ENCODE assay signal across 30 mouse cellular contexts in genomic region chr3:84776084-84776483, GRCm38 (mm10). TPM values are rescaled to one million over a fixed set of nuclear protein-coding genes. Genes with fewer than 3 reads are reported as not detected.
A peak's percentile ranks its signal among the peaks of the same experiment; 100 is the strongest.
DNase-seq lines count a peak whose midpoint lies in the region; ATAC-seq lines count a peak whose summit lies in the region.
"Had no signal": no experiment of that assay in that cellular context is flagged by ENCODE, and none has a peak within 500 bp of the region (broad histone marks: within the 10 kb centered on the region; RNA-seq: fewer than 3 reads in every experiment).

No protein-coding gene starts in this region.

- H3K36me3 ChIP-seq in embryonic facial prominence, embryonic 14.5 days (ENCODE audit: control insufficient read depth, insufficient read depth, low read length): no peaks in the 10 kb centered on the region
- no peaks in the 10 kb centered on the region for H3K36me3 ChIP-seq in limb, embryonic 13.5 days
- no peaks in the 10 kb centered on the region for H3K36me3 ChIP-seq in stomach, embryonic 16.5 days (ENCODE audit: control insufficient read depth, insufficient read depth, low read length)
- H3K36me3 ChIP-seq: heart, embryonic 10.5 days; heart, embryonic 15.5 days; intestine, embryonic 15.5 days; midbrain, embryonic 12.5 days; neural tube, embryonic 12.5 days had no signal

- peak overlapping the region; percentile 86 for H3K27ac ChIP-seq in embryonic facial prominence, embryonic 14.5 days (replicated peaks; ENCODE audit: low read depth, low read length)
- peak overlapping the region; percentile 82; the same call in 1 of the 2 replicates for H3K27ac ChIP-seq in limb, embryonic 13.5 days
- peak overlapping the region; percentile 80 for H3K27ac ChIP-seq in stomach, embryonic 16.5 days (ENCODE audit: low read length)
- H3K27ac ChIP-seq: forebrain, embryonic 13.5 days; heart, embryonic 10.5 days; heart, embryonic 15.5 days; hindbrain, postnatal 0 days; intestine, embryonic 15.5 days; liver, embryonic 14.5 days; midbrain, embryonic 12.5 days; neural tube, embryonic 12.5 days had no signal

- no peaks in the 10 kb centered on the region for H3K27me3 ChIP-seq in embryonic facial prominence, embryonic 14.5 days (replicated peaks; ENCODE audit: control insufficient read depth, insufficient read depth, low read length)
- H3K27me3 ChIP-seq in limb, embryonic 13.5 days: no peaks in the 10 kb centered on the region
- H3K27me3 ChIP-seq in stomach, embryonic 16.5 days (ENCODE audit: control insufficient read depth, insufficient read depth, low read length): no peaks in the 10 kb centered on the region
- H3K27me3 ChIP-seq: forebrain, embryonic 13.5 days; heart, embryonic 15.5 days; intestine, embryonic 15.5 days; midbrain, embryonic 12.5 days; neural tube, embryonic 12.5 days had no signal

- WGBS in embryonic facial prominence, embryonic 14.5 days: 39% methylated on average over 1 of the region's 1 CpGs
- 63% methylated on average over 1 of the region's 1 CpGs for WGBS in limb, embryonic 13.5 days
- WGBS in stomach, embryonic 16.5 days: 74% methylated on average over 1 of the region's 1 CpGs

- peaks cover 22% of the 10 kb centered on the region for H3K4me1 ChIP-seq in embryonic facial prominence, embryonic 14.5 days (ENCODE audit: control insufficient read depth, insufficient read depth, low read length)
- peaks cover 20% of the 10 kb centered on the region for H3K4me1 ChIP-seq in limb, embryonic 13.5 days
- H3K4me1 ChIP-seq in stomach, embryonic 16.5 days (ENCODE audit: control insufficient read depth, insufficient read depth, low read length): peaks cover 12% of the 10 kb centered on the region; the same call in 1 of the 2 replicates
- H3K4me1 ChIP-seq: forebrain, embryonic 13.5 days; heart, embryonic 10.5 days; heart, embryonic 15.5 days; intestine, embryonic 15.5 days; midbrain, embryonic 12.5 days; neural tube, embryonic 12.5 days had no signal

- peak; percentile 21 for DNase-seq in adipocyte (ENCODE audit: low spot score)
- peak; percentile 59 for DNase-seq in embryonic facial prominence, embryonic 14.5 days (ENCODE audit: low spot score)
- no peak for DNase-seq in layer of hippocampus, postnatal 14 days (ENCODE audit: low spot score in 2 of 2)
- no peak for DNase-seq in right cerebral cortex, adult 18-20 months
- DNase-seq: adrenal gland, postnatal 36 days; cerebellum, adult 18-20 months; cerebellum, postnatal 25 days; gastrocnemius, postnatal 10 days; kidney, adult 2 months; kidney, postnatal 10 days; liver; lung, adult 2 months; lung, postnatal 36 days; right cerebral cortex, postnatal 4 days; thymus, adult 18-20 months; thymus, postnatal 36 days had no signal

- no peaks in the 10 kb centered on the region for H3K9me3 ChIP-seq in embryonic facial prominence, embryonic 14.5 days (ENCODE audit: control insufficient read depth, low read length)
- peaks cover 2% of the 10 kb centered on the region; the same call in 1 of the 2 replicates for H3K9me3 ChIP-seq in limb, embryonic 13.5 days
- H3K9me3 ChIP-seq in stomach, embryonic 16.5 days (replicated peaks; ENCODE audit: control insufficient read depth, low read length): no peaks in the 10 kb centered on the region
- H3K9me3 ChIP-seq: forebrain, embryonic 13.5 days; heart, embryonic 10.5 days; heart, embryonic 15.5 days; intestine, embryonic 15.5 days; midbrain, embryonic 12.5 days; neural tube, embryonic 12.5 days had no signal

- H3K9ac ChIP-seq in embryonic facial prominence, embryonic 14.5 days (ENCODE audit: low read depth, low read length): no peak overlapping the region
- no peak overlapping the region for H3K9ac ChIP-seq in limb, embryonic 13.5 days
- no peak overlapping the region for H3K9ac ChIP-seq in stomach, embryonic 16.5 days (ENCODE audit: low read length)
- H3K9ac ChIP-seq: forebrain, embryonic 13.5 days; heart, embryonic 15.5 days; intestine, embryonic 15.5 days; liver, embryonic 14.5 days; midbrain, embryonic 12.5 days; neural tube, embryonic 12.5 days had no signal

- ATAC-seq in embryonic facial prominence, embryonic 14.5 days (ENCODE audit: low read depth): 0 out of 2 replicates have a peak, but pooled peaks have one; percentile 12
- no peak for ATAC-seq in limb, embryonic 13.5 days (ENCODE audit: low FRiP score, low read depth)
- ATAC-seq in stomach, embryonic 16.5 days (ENCODE audit: insufficient read depth, low FRiP score): no peak; the same call in 1 of the 2 replicates
- no peak for ATAC-seq in granulocyte monocyte progenitor cell, adult 5-6 weeks (replicated peaks; ENCODE audit: poor library complexity, severe bottlenecking)
- ATAC-seq: CD4-positive, CD25-positive, alpha-beta regulatory T cell, adult 4 months; forebrain, embryonic 13.5 days; hindbrain, postnatal 0 days had no signal

- no peak overlapping the region for H3K4me2 ChIP-seq in embryonic facial prominence, embryonic 14.5 days (ENCODE audit: low read depth, low read length)
- no peak overlapping the region for H3K4me2 ChIP-seq in limb, embryonic 13.5 days (replicated peaks)
- H3K4me2 ChIP-seq in stomach, embryonic 16.5 days (ENCODE audit: low read depth, low read length): no peak overlapping the region
- H3K4me2 ChIP-seq: forebrain, embryonic 13.5 days; heart, embryonic 15.5 days; intestine, embryonic 15.5 days; midbrain, embryonic 12.5 days; neural tube, embryonic 12.5 days had no signal

- H3K4me3 ChIP-seq in embryonic facial prominence, embryonic 14.5 days (ENCODE audit: low read depth, low read length): no peak overlapping the region
- H3K4me3 ChIP-seq in limb, embryonic 13.5 days: no peak overlapping the region
- no peak overlapping the region for H3K4me3 ChIP-seq in stomach, embryonic 16.5 days (replicated peaks; ENCODE audit: low read length)
- H3K4me3 ChIP-seq: forebrain, embryonic 13.5 days; heart, embryonic 10.5 days; heart, embryonic 15.5 days; intestine, embryonic 15.5 days; megakaryocyte, embryonic 14.5 days; midbrain, embryonic 12.5 days; myocyte; neural tube, embryonic 12.5 days had no signal

RNA-seq across cellular contexts. Expression of gene Fbxw7, which starts 39.0 kb away (rescaled TPM):
- 13.7 and 14.2 TPM in 2 replicates for polyA plus RNA-seq in embryonic facial prominence, embryonic 14.5 days (2014; fragmentation: Nextera tagmentation; extraction: Ambion mirVana)
- polyA plus RNA-seq in limb, embryonic 13.5 days (2015; fragmentation: Nextera tagmentation; extraction: Ambion mirVana): 13.0 and 13.3 TPM in 2 replicates
- polyA plus RNA-seq in stomach, embryonic 16.5 days (2015; fragmentation: Nextera tagmentation; extraction: Ambion mirVana): 12.4 and 12.9 TPM in 2 replicates
- total RNA-seq in granulocyte monocyte progenitor cell, adult 5-6 weeks (2014; fragmentation: Nextera tagmentation): 3.6 and 7.2 TPM in 2 replicates
- 13.3 and 14.8 TPM in 2 replicates for total RNA-seq in granulocyte monocyte progenitor cell, adult 5-6 weeks (2017)
- 100 to 1,000 TPM; 119 to 135 TPM for total RNA-seq in layer of hippocampus, postnatal 14 days (2021)

Comparison
In these comparisons a context has a peak if more than half of its experiments do, and no peak if none do; other contexts are left out.
1. DNase-seq: peak in adipocyte (single experiment) and embryonic facial prominence, embryonic 14.5 days (single experiment); none in layer of hippocampus, postnatal 14 days (0 of 2) and right cerebral cortex, adult 18-20 months (single experiment).
2. Peak in every context shown above with its lines, with median percentiles within 50 percentile points of each other: H3K27ac ChIP-seq.